Mouse (Mus musculus): ENCODE measurements around the gene Trim47. TPM values are rescaled to one million over a fixed set of nuclear protein-coding genes. Genes with fewer than 3 reads are reported as not detected.

Trim47 gene
- total RNA-seq, 2 experiments from 2014 or later, result 27.0 to 37.6 TPM

Other genes starting within 250 kb of the Trim47 start
- gene Smim5, start 227.2 kb downstream of the Trim47 start, total RNA-seq (2021), result 10 to 100 TPM; 19.7 to 20.2 TPM
- under 1 TPM in 1 of 2 experiments, not detected in 1; 0.26 TPM for gene Smim6, start 215.2 kb downstream of the Trim47 start, total RNA-seq (2021)
- gene Sap30bp, start 193.9 kb downstream of the Trim47 start, total RNA-seq (2021), result 10 to 100 TPM; 14.1 to 17.4 TPM
- 1 to 10 TPM; 7.3 to 8.8 TPM for gene Recql5, start 193.7 kb downstream of the Trim47 start, total RNA-seq (2021)
- gene Itgb4, start 152.5 kb downstream of the Trim47 start, total RNA-seq (2021), result 1 to 10 TPM; 3.5 to 4.0 TPM
- 10 to 100 TPM; 13.9 to 16.0 TPM for gene Galk1, start 114.5 kb downstream of the Trim47 start, total RNA-seq (2021)
- 100 to 1,000 TPM; 128 to 130 TPM for gene H3f3b, start 99.2 kb downstream of the Trim47 start, total RNA-seq (2021)
- gene Unk, start 96.9 kb downstream of the Trim47 start, total RNA-seq (2021), result 1 to 10 TPM; 8.4 to 9.0 TPM
- gene Unc13d, start 49.2 kb downstream of the Trim47 start, total RNA-seq (2021), result 1 to 10 TPM in 1 of 2 experiments, under 1 TPM in 1; 0.75 to 1.0 TPM
- 10 to 100 TPM; 80.1 to 92.2 TPM for gene Wbp2, start 40.2 kb downstream of the Trim47 start, total RNA-seq (2021)
- 1 to 10 TPM; 6.1 to 8.4 TPM for gene Trim65, start 3.9 kb upstream of the Trim47 start, total RNA-seq (2021)
- gene Mrpl38, start 11.7 kb upstream of the Trim47 start, total RNA-seq (2021), result 10 to 100 TPM; 62.5 to 66.0 TPM
- 10 to 100 TPM; 16.1 to 17.2 TPM for gene Fbf1, start 41.0 kb upstream of the Trim47 start, total RNA-seq (2021)
- gene Ten1, start 71.6 kb upstream of the Trim47 start, total RNA-seq (2021), result 10 to 100 TPM; 15.5 to 19.3 TPM
- 100 to 1,000 TPM; 123 to 137 TPM for gene Acox1, start 71.8 kb upstream of the Trim47 start, total RNA-seq (2021)
- gene Evpl, start 110.9 kb upstream of the Trim47 start, total RNA-seq (2021), result under 1 TPM; 0.75 to 0.98 TPM
- 10 to 100 TPM; 61.9 to 62.9 TPM for gene Srp68, start 147.0 kb upstream of the Trim47 start, total RNA-seq (2021)
- not detected for gene Galr2, start 153.7 kb upstream of the Trim47 start, total RNA-seq (2021)
- gene Exoc7, start 180.0 kb upstream of the Trim47 start, total RNA-seq (2021), result 10 to 100 TPM; 42.8 to 43.9 TPM
- gene Foxj1, start 208.2 kb upstream of the Trim47 start, total RNA-seq (2021), result not detected

Data from heart, postnatal 25 days (tissue).